Mouse (Mus musculus): ENCODE results near the gene Hivep1.

The Hivep1 gene

GRCm38 (mm10) chr13:42238520-42238919 lies 186.7 kb downstream of the Hivep1 start:
- no peak for DNase-seq

GRCm38 (mm10) chr13:42242131-42242530 lies 190.3 kb downstream of the Hivep1 start:
- no peak for DNase-seq

Data from cerebellum, adult 8-10 months (tissue).